Mouse (Mus musculus): Measurements from ENCODE around the gene Tmem189. TPM values are rescaled to one million over a fixed set of nuclear protein-coding genes. Genes with fewer than 3 reads are reported as not detected.

Tmem189 gene
- polyA plus RNA-seq, 1 experiment from 2014 or later, result 64.6 TPM

DNA sequence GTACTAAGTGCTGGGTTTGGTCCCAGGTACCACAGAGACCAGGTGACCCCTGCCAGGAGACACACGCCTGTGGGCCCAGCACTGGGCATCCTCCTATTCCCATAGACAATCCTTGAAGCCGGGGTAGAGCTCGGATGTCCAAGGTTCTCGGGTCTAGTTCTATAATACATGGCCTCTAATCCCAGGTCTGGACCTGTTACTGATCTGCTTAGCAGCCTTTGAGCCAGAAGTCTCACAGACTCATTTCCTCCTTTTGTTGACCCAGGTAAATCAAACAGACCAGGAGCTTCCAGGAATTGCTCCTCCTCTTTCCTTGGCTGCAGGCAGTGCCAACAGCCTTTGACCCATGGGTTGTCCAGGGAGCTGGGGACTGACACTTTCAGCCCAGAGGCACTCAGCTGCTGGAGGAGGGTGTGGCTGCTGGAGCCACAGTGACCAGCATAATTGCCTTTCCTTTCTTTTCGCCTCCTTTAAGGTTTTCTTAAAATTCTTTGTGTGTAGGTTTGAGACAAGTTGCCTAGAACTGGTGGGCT, 18.5 kb downstream of the Tmem189 start:
- H3K4me3 ChIP-seq (replicated peaks; ENCODE audit: low read depth, low read length), result no peak overlapping the region
- no peak for DNase-seq (ENCODE audit: low spot score)
- TF ChIP-seq CTCF (IDR thresholded peaks at IDR 0.05; ENCODE audit: low read depth), result no peak
- H3K4me2 ChIP-seq (ENCODE audit: low read length), result no peak overlapping the region
- no peaks in the 10 kb centered on the region for H3K36me3 ChIP-seq (ENCODE audit: insufficient read depth, low read length)
- peak; percentile 60 for ATAC-seq (replicated peaks; ENCODE audit: low FRiP score, low read depth)
- WGBS, result 72% methylated on average over 5 of the region's 5 CpGs
- H3K9ac ChIP-seq (ENCODE audit: low read depth, low read length), result no peak overlapping the region
- 0 out of 2 replicates have a peak overlapping the region, but pooled peaks have one; percentile 19 for H3K27ac ChIP-seq
- no peaks in the 10 kb centered on the region for H3K4me1 ChIP-seq (replicated peaks; ENCODE audit: insufficient read depth, low read length)
- H3K27me3 ChIP-seq (ENCODE audit: insufficient read depth, low read length), result no peaks in the 10 kb centered on the region
- H3K9me3 ChIP-seq (replicated peaks; ENCODE audit: low read length), result no peaks in the 10 kb centered on the region

DNA sequence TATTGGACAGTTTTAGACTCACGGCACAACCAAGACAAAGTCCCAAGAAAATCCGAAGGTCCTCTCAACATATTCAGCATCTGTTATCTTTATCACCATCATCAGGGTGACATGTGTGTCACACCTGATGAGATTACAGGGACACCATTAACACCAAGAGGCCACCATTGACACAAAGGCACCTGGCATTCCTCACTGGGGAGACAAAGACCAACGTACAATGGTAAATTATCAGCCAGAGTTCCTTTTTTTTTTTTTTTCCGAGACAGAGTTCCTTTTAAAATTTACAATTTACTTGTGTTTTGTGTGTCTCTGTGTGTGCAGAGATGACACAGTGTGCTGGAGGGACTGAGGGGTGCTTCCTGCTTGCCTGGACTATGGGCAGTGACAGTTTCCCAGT, 20.2 kb downstream of the Tmem189 start:
- Histone ChIP-seq H3K4me2 (ENCODE audit: low read length) (no peak overlapping the region), H3K27ac (no peak overlapping the region), H3K9ac (ENCODE audit: low read depth, low read length) (no peak overlapping the region), H3K36me3 (ENCODE audit: insufficient read depth, low read length) (no peaks in the 10 kb centered on the region), H3K4me1 (replicated peaks; ENCODE audit: insufficient read depth, low read length) (no peaks in the 10 kb centered on the region), H3K9me3 (replicated peaks; ENCODE audit: low read length) (no peaks in the 10 kb centered on the region), H3K27me3 (ENCODE audit: insufficient read depth, low read length) (no peaks in the 10 kb centered on the region), H3K4me3 (replicated peaks; ENCODE audit: low read depth, low read length) (no peak overlapping the region)
- DNase-seq (ENCODE audit: low spot score) (no peak), ATAC-seq (replicated peaks; ENCODE audit: low FRiP score, low read depth) (no peak)
- no peak for TF ChIP-seq CTCF (IDR thresholded peaks at IDR 0.05; ENCODE audit: low read depth)
- 64% methylated on average over 4 of the region's 4 CpGs for WGBS

GRCm38 (mm10) chr2:167668426-167668825, 21.2 kb downstream of the Tmem189 start:
- no peak overlapping the region for H3K4me3 ChIP-seq (replicated peaks; ENCODE audit: low read depth, low read length)
- H3K36me3 ChIP-seq (ENCODE audit: insufficient read depth, low read length), result no peaks in the 10 kb centered on the region
- no peak for TF ChIP-seq CTCF (IDR thresholded peaks at IDR 0.05; ENCODE audit: low read depth)
- H3K4me1 ChIP-seq (replicated peaks; ENCODE audit: insufficient read depth, low read length), result no peaks in the 10 kb centered on the region
- no peaks in the 10 kb centered on the region for H3K27me3 ChIP-seq (ENCODE audit: insufficient read depth, low read length)
- H3K27ac ChIP-seq, result peak overlapping the region; percentile 54; the same call in 1 of the 2 replicates
- ATAC-seq (replicated peaks; ENCODE audit: low FRiP score, low read depth) (peak; percentile 19; the same call in 1 of the 2 replicates), DNase-seq (ENCODE audit: low spot score) (no peak)
- H3K9ac ChIP-seq (ENCODE audit: low read depth, low read length), result no peak overlapping the region
- 65% methylated on average over 5 of the region's 5 CpGs for WGBS
- no peaks in the 10 kb centered on the region for H3K9me3 ChIP-seq (replicated peaks; ENCODE audit: low read length)
- H3K4me2 ChIP-seq (ENCODE audit: low read length), result no peak overlapping the region

DNA sequence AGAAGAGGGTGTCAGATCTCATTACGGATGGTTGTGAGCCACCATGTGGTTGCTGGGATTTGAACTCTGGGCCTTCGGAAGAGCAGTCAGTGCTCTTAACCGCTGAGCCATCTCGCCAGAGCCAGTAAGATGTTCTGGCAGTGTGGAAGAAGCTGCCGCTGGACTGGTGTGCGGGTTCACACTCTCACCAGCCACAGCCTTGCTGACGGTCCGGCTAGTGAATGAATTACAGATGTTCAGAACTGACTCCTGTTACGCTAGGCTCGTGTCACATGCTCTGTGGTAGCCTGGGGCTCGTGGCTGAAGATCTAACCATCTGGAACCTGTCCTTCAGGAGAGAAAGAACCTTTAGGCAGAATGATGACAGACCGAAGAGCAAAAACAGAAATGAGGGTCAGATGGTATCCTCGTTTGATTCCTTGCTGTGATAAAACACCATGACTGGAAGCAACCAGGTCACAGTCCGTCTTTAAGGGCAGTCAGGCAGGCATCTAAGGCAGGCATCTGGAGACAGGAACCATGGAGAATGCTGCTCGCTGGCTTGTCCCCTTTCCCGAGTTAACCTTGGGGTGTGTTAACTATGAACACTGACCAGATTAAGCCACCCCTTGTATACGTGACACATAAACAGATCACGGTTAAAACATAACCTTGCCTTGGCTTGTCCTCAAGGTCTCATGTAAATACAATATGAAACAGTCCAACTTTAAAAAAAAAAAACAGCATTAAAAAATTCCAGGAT, 23.5 kb downstream of the Tmem189 start:
- Histone ChIP-seq H3K27me3 (ENCODE audit: insufficient read depth, low read length) (no peaks in the 10 kb centered on the region), H3K36me3 (ENCODE audit: insufficient read depth, low read length) (no peaks in the 10 kb centered on the region), H3K4me3 (replicated peaks; ENCODE audit: low read depth, low read length) (no peak overlapping the region), H3K27ac (0 out of 2 replicates have a peak overlapping the region, but pooled peaks have one; percentile 32), H3K4me1 (replicated peaks; ENCODE audit: insufficient read depth, low read length) (no peaks in the 10 kb centered on the region), H3K9ac (ENCODE audit: low read depth, low read length) (no peak overlapping the region), H3K4me2 (ENCODE audit: low read length) (no peak overlapping the region), H3K9me3 (replicated peaks; ENCODE audit: low read length) (no peaks in the 10 kb centered on the region)
- ATAC-seq (replicated peaks; ENCODE audit: low FRiP score, low read depth), result peak; percentile 70
- TF ChIP-seq CTCF (IDR thresholded peaks at IDR 0.05; ENCODE audit: low read depth), result no peak
- no peak for DNase-seq (ENCODE audit: low spot score)
- 72% methylated on average over 18 of the region's 18 CpGs for WGBS

GRCm38 (mm10) chr2:167662713-167663112, 26.9 kb downstream of the Tmem189 start:
- H3K4me2 ChIP-seq (ENCODE audit: low read length), result peak overlapping the region; percentile 78; the same call in 1 of the 2 replicates
- no peaks in the 10 kb centered on the region for H3K36me3 ChIP-seq (ENCODE audit: insufficient read depth, low read length)
- WGBS, result 49% methylated on average over 6 of the region's 6 CpGs
- H3K27ac ChIP-seq, result no peak overlapping the region
- peaks cover 16% of the 10 kb centered on the region for H3K4me1 ChIP-seq (replicated peaks; ENCODE audit: insufficient read depth, low read length)
- no peak overlapping the region for H3K9ac ChIP-seq (ENCODE audit: low read depth, low read length)
- TF ChIP-seq CTCF (IDR thresholded peaks at IDR 0.05; ENCODE audit: low read depth), result no peak
- ATAC-seq (replicated peaks; ENCODE audit: low FRiP score, low read depth) (no peak), DNase-seq (ENCODE audit: low spot score) (no peak)
- H3K27me3 ChIP-seq (ENCODE audit: insufficient read depth, low read length), result no peaks in the 10 kb centered on the region
- H3K9me3 ChIP-seq (replicated peaks; ENCODE audit: low read length), result no peaks in the 10 kb centered on the region
- H3K4me3 ChIP-seq (replicated peaks; ENCODE audit: low read depth, low read length), result no peak overlapping the region

DNA sequence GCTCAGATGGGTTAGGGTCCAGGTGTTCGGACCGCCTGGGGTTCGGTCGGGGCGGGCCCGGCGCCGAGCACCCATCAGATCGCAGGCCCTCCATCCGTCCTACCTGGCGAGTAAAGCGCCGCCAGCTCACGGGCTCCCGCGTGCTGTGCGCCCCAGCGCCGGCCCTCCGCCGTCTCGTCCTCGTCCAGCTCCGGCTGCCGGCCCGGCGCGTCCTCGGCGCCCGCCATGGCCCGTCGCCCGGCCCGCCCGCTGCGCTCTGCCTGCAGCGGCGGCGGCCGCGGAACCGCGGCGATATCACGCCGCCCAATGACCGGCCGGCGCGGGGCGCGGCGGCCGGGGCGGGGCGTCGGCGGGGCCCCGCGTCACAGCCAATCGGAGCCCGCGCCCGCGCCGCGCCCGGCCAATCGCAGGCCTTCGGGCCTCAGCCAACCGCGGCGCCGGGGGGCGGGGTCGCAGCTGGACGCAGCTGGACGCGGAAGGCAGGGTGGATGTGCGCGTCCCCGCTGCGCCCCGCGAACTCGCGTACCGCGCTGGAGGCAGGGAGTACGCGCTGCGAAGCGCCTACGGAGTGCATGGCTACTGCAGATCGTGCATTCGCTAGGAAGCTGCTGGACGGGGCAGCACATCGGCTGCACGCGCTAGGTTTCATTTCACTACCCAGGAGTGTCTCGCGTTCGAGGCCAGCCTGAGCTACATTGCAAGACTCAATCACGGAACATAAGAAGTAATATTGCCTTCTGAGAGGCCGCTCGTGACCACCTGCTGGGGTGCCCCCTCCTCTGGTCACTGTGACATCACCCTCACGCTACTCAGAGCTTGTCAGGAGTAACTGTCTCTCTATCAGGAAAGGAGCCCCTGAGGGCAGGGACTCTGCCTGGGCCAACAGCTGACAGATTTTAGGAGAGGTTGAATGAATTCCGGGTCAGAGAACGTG, 28.1 kb downstream of the Tmem189 start, which contains the start of gene Gm20431:
Gene Gm20431, minus strand, starts transcription at position 227 of the 934 bp plus-strand sequence.
- Histone ChIP-seq H3K9me3 (replicated peaks; ENCODE audit: low read length) (no peaks in the 10 kb centered on the region), H3K4me1 (replicated peaks; ENCODE audit: insufficient read depth, low read length) (peaks cover 22% of the 10 kb centered on the region), H3K36me3 (ENCODE audit: insufficient read depth, low read length) (no peaks in the 10 kb centered on the region), H3K4me2 (ENCODE audit: low read length) (peak within 1 kb of the TSS; percentile 78), H3K4me3 (replicated peaks; ENCODE audit: low read depth, low read length) (peak within 1 kb of the TSS; percentile 89), H3K9ac (ENCODE audit: low read depth, low read length) (peak within 1 kb of the TSS; percentile 92), H3K27ac (peak within 1 kb of the TSS; percentile 68), H3K27me3 (ENCODE audit: insufficient read depth, low read length) (no peaks in the 10 kb centered on the region)
- DNase-seq (ENCODE audit: low spot score) (peak; percentile 98), ATAC-seq (replicated peaks; ENCODE audit: low FRiP score, low read depth) (peak; percentile 89)
- under 1% methylated on average over 105 of the region's 110 CpGs for WGBS
- TF ChIP-seq CTCF (IDR thresholded peaks at IDR 0.05; ENCODE audit: low read depth), result no peak
